Mouse (Mus musculus): ENCODE data around the gene Arl14ep.
"Not testable (repeated sequence)": the region's sequence is repeated elsewhere in the genome, so short reads cannot be mapped to it uniquely, and the experiment has no call there.

Arl14ep gene

DNA sequence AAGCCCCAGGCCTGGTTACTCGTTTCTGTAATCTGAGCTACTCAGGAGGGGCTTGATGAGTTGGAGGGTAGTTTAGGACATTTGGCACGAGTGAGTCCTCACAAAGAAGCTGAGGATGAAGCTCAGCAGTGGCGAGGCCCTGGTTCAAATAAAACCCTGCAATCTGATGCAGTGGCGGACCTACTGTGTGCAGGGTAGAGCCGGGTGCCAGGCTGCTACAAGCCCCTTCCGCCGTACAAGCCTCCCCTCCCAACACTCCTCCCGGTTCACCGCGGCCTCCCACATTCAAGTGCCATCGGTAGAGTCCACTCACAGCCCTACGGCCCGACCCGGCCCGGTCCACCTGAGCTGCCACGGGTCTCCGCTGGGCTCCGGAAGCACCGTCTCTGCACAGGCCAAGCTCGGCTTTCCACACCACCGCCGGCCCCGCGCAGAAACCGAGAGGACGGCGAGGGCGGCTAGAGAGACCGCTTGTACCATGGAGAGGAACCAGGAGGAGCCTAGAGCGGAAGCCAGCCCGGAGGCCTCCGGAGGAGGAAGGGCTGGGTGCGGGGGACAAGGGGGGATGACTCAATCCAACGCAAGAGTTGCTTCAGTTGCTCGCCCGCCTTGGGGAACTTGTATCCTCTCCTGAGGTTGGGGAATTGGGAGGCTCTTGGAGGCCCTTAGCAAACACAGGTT is at the start of gene Arl14ep:
Gene Arl14ep, minus strand, starts transcription at position 466 of the 681 bp plus-strand sequence.
- in situ Hi-C loops (cut with MboI; ENCODE audit: low pct_unique_long_range_greater_than_20kb in 1 of 2, low sequenced_read_pairs in 2 of 2, unreplicated experiment in 1 of 2): loop anchor here (25.0 kb wide), 1 partner anchor 287 kb away; the partner anchor contains the start of gene Mpped2 (in 2 of the 2)

DNA sequence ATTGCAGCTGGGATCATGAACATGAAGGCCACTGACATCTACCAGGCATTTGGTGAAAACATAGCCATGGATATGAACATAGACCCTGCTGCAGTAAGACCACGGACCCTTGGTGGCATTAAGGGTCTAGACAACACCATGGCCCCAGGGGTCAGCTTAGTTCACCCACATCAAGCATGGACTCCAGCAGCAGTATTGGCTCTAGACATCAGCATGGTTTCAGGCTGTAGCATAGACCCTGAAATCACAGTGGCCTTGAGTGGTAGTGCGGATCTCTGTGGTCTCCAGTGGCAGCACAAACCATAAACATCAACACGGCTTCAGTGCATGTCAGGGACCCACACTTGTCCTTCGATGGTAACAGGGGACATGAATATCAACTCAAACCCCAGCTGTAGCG is 48.5 kb upstream of the Arl14ep start:
- in situ Hi-C loops (cut with MboI; ENCODE audit: low pct_unique_long_range_greater_than_20kb in 1 of 2, low sequenced_read_pairs in 2 of 2, unreplicated experiment in 1 of 2): no loop called here

DNA sequence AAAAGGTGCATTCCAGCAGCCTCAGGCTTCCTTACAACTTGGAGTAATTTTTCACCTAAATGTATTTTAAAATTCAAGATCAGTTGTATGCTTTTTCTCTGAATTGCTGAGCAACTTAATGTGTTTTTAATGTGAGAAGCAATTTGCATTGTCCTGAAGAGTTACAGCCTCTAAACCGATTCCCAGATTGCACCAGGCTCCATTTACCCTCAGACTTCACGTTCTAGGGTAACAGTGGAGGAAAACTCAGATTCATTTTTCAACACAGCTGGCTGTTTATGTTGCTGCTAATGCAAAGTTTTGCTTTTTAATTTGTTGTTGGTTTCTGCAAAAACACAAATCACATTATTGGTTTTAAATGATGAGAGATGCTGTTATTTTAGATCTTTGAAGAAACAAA is 45.1 kb upstream of the Arl14ep start:
- in situ Hi-C loops (cut with MboI; ENCODE audit: low pct_unique_long_range_greater_than_20kb in 1 of 2, low sequenced_read_pairs in 2 of 2, unreplicated experiment in 1 of 2): no loop called here

DNA sequence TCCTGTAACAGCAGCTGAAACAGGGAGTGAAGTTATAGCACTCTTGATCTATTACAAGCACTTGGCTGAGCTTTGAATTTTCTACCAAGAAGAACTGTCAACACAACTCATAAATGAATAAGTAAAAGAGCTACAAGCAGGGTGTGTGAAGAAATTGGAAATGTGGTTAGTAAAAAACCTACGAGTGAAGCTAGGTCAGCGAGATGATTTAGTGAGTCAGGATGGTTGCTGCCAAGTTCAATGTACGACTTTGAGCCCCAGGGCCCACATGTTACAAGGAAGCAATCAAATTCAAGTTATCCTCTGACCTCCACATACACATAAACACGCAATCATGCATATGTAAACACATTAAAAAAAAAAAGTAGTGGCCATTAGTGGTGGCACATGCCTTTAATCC is 38.9 kb upstream of the Arl14ep start:
- in situ Hi-C loops (cut with MboI; ENCODE audit: low pct_unique_long_range_greater_than_20kb in 1 of 2, low sequenced_read_pairs in 2 of 2, unreplicated experiment in 1 of 2): no loop called here

DNA sequence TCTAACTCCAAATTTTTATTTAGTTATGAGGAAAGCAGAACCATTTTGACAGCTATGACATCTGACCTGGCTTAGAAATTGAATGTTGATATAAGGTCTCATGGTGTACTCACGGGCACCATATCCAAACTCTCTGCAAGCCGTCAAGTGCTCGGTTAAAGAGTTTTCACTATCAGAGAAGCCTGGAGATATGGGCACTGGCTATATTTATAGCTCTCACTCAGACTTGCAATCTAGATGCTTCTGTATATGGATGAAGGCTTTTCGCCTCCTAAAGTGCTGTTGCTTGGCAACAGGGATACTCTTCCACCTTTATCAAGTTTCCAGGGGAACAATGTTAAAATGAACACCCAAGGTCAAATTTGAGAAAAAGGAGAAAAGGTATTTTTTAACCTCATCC is 38.1 kb upstream of the Arl14ep start:
- in situ Hi-C loops (cut with MboI; ENCODE audit: low pct_unique_long_range_greater_than_20kb in 1 of 2, low sequenced_read_pairs in 2 of 2, unreplicated experiment in 1 of 2): no loop called here

DNA sequence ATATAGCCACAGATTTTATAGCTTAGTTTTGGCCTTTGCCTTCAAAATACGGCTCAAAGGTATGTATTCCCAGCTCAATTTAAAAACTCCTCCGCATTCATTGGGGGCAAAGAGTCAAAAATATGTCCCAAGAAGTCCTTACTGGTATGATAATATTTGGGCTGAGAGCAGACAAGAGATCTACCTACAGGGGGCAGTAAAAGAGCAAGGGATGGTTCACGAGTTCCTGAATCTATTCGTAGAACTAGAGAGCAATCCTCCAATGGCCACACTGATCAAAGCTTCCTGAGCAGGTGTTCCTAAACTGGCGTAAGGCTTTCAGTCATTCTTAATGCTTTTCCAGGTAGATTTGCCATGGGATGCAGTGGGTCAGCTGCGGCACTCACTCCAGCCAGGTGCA is 35.9 kb upstream of the Arl14ep start:
- in situ Hi-C loops (cut with MboI; ENCODE audit: low pct_unique_long_range_greater_than_20kb in 1 of 2, low sequenced_read_pairs in 2 of 2, unreplicated experiment in 1 of 2): no loop called here

DNA sequence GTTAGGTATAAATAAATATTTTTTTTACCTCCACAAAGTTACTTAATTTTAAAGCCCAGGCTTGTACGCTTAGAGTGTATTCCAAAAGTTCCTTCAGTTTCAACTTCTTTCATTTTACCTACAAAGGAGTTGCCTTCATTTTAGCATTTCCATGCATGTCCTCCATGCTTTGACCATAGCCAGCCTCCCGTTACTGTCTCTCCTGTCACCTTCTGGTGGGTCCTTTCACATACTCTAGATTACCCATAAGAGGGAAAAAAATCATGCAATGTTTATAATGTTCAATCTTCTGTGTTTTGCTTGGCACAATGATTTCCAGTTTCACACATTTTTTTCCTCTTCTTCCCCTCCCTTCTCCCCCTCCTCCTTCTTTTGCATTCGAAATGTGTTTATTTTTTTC is 32.2 kb upstream of the Arl14ep start:
- in situ Hi-C loops (cut with MboI; ENCODE audit: low pct_unique_long_range_greater_than_20kb in 1 of 2, low sequenced_read_pairs in 2 of 2, unreplicated experiment in 1 of 2): no loop called here

DNA sequence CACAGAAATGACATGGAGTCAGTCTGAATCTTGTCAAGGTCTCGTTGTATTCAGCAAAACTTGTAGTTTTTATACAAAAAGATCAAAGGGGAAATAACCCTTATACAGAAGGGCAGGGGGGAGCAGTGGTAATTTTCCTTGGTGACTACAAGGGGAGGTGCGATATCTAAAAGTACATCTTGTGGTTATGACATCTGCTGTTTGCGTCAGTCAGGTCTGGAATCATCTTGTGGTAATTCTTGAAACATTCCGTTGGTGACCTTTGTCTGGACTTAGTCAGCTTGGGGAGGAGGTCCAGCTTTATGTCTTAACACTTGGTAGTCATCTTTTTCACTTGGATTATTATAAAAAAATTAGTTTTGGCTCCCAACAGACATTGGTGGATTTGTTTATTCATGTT is 31.7 kb upstream of the Arl14ep start:
- in situ Hi-C loops (cut with MboI; ENCODE audit: low pct_unique_long_range_greater_than_20kb in 1 of 2, low sequenced_read_pairs in 2 of 2, unreplicated experiment in 1 of 2): not testable (repeated sequence)

DNA sequence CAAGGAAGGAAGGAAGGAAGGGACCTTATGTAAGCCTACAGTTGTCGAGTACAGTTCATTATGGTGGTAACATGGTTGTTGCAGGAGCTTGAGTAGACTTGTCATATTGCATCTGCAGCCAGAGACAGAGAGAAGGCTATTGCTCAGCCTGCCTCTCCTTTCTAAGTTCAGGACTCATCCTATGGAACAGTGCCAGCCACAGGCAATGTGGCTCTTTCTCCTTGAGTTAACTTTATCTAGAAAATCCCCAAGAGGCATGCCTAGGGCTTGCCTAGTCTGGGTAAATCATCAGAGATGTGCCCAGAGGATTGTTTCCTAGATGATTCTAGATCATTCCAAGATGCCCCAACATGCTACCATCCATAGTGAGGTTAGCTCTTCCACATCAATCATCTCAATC is 17.0 kb upstream of the Arl14ep start:
- in situ Hi-C loops (cut with MboI; ENCODE audit: low pct_unique_long_range_greater_than_20kb in 1 of 2, low sequenced_read_pairs in 2 of 2, unreplicated experiment in 1 of 2): no loop called here

DNA sequence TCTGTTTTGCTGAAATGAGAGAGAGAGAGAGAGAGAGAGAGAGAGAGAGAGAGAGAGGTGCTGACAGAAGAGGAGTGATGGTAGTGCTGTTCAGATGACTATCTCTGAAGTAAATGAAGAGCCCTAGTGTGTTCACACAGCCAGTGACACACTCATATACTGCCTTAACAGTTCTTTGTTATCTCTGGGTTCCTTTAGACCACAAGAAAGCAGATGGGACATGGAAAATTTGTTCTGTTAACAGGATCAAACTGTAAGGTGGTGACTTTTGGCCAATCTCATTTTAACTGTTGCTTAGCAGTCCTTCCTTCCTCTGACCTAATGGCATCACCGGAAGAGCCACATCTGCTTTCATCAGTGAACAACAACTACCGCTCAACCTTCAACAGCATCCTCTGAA is 10.7 kb upstream of the Arl14ep start:
- in situ Hi-C loops (cut with MboI; ENCODE audit: low pct_unique_long_range_greater_than_20kb in 1 of 2, low sequenced_read_pairs in 2 of 2, unreplicated experiment in 1 of 2): no loop called here

DNA sequence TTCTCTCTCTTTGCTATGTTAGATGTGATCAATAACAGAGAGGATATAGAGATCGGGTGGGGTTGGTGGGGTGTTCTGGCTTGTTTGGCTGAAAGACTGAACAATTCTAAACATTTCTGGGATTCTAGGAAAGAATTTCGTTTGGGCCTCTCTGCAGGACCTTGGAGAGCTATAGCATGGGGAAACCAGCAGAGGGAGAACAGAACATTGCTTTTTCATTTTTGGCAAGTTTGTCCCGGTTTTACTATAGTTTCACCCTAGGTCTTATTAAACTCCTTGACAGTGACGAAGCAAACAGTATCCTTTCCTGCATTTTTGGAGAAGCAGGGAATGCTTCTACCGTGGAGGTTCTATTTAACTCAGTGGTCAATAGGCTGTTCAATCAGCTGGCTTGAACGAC is 8.3 kb upstream of the Arl14ep start:
- in situ Hi-C loops (cut with MboI; ENCODE audit: low pct_unique_long_range_greater_than_20kb in 1 of 2, low sequenced_read_pairs in 2 of 2, unreplicated experiment in 1 of 2): no loop called here

DNA sequence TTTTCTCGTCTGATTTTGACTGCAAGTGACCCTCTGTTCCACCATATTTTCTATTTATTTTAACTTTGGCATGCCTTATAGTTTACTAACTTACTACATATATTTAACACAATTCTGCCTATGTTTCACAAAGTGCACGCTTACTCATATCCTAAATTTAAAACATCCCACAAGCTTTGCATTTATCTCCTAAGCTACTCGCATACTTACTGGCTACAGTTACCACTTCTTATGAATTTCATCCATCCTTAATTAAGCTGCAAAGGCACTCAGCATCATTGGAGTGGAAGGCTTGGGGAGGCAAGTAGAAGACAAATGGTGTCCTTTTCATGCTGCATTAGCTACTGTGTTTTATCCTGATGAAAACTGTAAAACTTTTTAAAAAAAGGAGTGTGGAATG is 2.2 kb upstream of the Arl14ep start:
- in situ Hi-C loops (cut with MboI; ENCODE audit: low pct_unique_long_range_greater_than_20kb in 1 of 2, low sequenced_read_pairs in 2 of 2, unreplicated experiment in 1 of 2): no loop called here

DNA sequence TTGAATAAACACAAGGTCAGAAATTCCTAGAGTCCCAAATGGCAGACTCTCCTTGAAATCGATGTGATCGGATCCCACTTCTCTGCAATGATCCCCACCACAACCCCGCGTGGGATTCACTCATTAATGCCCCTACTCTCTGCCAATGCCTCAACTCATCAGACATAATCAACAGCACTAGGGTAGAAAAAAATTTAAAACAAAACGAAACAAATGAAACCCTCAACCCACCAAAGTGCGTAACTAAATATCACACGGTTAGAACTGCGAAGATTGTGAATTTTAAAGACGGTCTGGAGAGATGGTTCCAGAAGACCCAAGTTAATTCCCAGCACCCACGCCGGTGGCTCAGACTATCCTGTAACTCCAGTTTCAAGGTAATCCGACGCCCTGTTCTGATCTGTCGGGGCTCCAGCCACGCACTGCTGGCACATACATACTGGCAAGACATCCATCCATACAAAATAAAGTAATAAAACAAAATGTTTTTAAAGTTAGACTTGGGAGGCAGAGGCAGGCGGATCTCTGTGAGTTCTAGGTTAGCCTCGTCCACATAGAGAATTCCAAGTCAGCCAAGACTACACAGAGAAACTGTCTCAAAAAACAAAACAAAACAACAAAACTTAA is 779 bp downstream of the Arl14ep start:
- in situ Hi-C loops (cut with MboI; ENCODE audit: low pct_unique_long_range_greater_than_20kb in 1 of 2, low sequenced_read_pairs in 2 of 2, unreplicated experiment in 1 of 2): loop anchor here (25.0 kb wide), 1 partner anchor 286 kb away; the partner anchor contains the start of gene Mpped2 (in 2 of the 2)

DNA sequence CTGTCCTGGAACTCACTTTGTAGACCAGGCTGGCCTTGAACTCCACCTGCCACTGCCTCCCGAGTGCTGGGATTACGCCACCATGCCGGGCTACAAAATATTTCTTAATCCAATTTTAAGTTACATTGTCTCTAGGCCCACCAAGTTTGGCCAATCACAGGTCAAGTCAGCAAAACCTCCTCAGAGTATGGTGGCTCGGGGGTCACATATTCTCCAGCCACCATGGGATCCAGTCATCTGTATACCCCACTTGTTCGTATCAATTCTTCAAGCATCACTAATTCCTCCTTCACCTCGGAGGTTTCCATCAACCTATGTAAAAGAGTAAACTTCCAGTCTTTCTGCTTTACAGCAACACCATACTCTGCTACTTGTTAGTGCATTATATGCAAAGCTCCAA is 1.4 kb downstream of the Arl14ep start:
- in situ Hi-C loops (cut with MboI; ENCODE audit: low pct_unique_long_range_greater_than_20kb in 1 of 2, low sequenced_read_pairs in 2 of 2, unreplicated experiment in 1 of 2): loop anchor here (25.0 kb wide), 1 partner anchor 286 kb away; the partner anchor contains the start of gene Mpped2 (in 2 of the 2)

DNA sequence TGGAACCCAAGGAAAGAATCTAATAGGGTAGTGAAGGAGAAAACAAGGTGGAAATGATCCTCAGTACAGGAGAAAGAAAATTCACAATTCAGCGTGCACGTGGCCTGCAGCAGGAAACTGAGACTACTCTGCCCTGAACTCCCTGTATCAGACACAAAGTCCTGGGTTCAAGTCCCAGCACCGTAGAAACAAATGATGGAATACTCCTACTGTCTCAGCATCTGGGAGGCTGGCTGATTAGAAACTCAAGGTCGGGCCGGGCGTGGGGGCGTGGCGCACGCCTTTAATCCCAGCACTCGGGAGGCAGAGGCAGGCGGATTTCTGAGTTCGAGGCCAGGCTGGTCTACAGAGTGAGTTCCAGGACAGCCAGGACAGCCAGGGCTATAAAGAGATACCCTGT is 3.3 kb downstream of the Arl14ep start:
- in situ Hi-C loops (cut with MboI; ENCODE audit: low pct_unique_long_range_greater_than_20kb in 1 of 2, low sequenced_read_pairs in 2 of 2, unreplicated experiment in 1 of 2): loop anchor here (25.0 kb wide), 1 partner anchor 284 kb away; the partner anchor contains the start of gene Mpped2 (in 2 of the 2)

DNA sequence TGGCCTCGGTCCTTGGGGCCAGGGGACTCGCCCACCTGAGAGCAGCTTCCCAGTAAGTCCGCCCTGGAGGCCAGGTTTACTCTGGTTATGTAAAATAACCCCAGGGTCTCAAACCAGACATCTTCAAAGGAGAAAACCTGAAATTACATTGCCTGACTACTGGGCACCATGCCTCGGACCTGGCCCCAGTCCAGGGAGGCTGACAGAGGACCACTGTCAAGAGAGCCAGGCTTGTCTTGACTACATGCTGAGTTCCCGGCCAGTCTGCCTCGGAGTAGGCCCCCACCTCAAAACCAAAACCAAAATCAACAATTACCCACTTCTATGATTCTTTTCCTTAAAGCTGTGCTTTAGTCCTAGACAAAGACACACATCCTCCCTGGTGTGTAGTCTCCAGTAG is 5.9 kb downstream of the Arl14ep start:
- in situ Hi-C loops (cut with MboI; ENCODE audit: low pct_unique_long_range_greater_than_20kb in 1 of 2, low sequenced_read_pairs in 2 of 2, unreplicated experiment in 1 of 2): loop anchor here (25.0 kb wide), 1 partner anchor 281 kb away; the partner anchor contains the start of gene Mpped2 (in 2 of the 2)

DNA sequence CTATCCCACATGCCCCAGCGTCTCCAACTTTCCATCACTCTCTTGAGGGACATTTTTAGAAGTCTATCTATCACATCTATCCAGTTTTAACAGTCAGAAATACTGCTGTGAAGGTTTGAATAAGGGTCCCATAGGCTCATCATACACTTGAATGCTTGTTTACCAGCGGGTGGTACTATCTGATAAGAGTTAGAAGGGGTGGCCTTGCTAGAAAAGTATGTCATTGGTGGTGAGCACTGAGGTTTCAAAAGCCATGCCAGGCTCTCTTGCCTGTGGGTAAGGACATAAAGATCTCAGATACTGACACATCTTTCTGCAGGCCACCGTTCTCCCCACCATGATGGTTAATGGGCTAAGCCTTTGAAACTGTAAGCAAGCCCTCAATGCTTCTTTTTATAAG is 10.7 kb downstream of the Arl14ep start:
- in situ Hi-C loops (cut with MboI; ENCODE audit: low pct_unique_long_range_greater_than_20kb in 1 of 2, low sequenced_read_pairs in 2 of 2, unreplicated experiment in 1 of 2): loop anchor here (25.0 kb wide), 1 partner anchor 276 kb away; the partner anchor contains the start of gene Mpped2 (in 2 of the 2)

DNA sequence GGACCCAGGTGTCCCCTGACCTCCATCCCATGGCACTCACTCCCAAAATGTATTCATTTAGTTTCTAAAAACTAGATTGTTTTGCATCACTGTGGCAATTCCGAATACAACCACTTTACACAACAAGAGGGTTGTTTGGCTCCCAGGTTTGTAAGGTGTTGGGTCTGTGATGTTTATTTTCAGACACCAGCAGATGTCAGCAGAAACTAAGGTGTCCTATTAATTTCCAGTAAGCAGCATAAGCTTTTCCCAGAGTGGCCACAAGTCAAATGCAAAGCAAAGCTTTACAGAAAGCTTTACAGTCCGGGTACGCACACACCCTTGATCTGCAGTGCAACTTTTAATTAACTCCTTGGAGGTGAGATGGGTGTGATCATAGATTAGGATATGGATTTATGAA is 12.6 kb downstream of the Arl14ep start:
- in situ Hi-C loops (cut with MboI; ENCODE audit: low pct_unique_long_range_greater_than_20kb in 1 of 2, low sequenced_read_pairs in 2 of 2, unreplicated experiment in 1 of 2): loop anchor here (25.0 kb wide), 1 partner anchor 274 kb away; the partner anchor contains the start of gene Mpped2 (in 2 of the 2)

DNA sequence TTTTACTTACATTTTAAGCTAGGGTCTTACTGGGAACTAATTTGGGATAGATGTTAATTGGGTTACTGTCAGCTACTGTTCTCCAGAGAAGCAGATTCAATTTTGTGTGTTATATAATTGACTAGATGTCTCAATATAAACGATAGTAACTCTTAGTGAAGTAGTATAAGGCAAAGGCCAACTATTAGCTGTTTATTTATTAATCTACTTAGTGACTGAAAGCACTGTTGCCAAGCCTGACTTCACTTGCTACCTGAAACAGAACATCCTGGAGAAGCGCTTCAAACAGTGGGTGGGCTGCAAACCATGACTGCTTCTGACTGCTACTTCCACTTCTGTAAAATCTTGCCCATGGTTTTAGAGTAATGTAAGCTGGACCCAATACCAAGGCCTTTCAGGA is 13.2 kb downstream of the Arl14ep start:
- in situ Hi-C loops (cut with MboI; ENCODE audit: low pct_unique_long_range_greater_than_20kb in 1 of 2, low sequenced_read_pairs in 2 of 2, unreplicated experiment in 1 of 2): loop anchor here (25.0 kb wide), 1 partner anchor 274 kb away; the partner anchor contains the start of gene Mpped2 (in 2 of the 2)

DNA sequence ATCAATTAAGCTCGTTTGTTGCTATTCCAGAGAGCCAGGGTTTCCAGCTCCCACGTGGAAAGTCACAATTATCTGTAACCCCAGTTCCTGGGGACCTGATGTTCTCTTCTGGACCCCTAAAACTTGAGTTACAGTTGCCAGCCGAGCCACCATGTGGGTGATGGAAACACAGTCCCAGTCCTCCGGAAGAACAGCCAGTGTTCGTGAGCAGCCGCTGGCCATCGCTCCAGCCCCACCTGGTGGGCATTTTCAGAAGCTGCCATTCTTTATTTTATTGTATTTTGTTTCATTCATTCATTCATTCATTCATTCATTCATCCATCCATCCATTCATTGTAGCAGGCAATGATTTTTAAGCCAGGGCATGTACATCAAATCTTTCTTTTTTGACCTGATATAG is 14.0 kb downstream of the Arl14ep start:
- in situ Hi-C loops (cut with MboI; ENCODE audit: low pct_unique_long_range_greater_than_20kb in 1 of 2, low sequenced_read_pairs in 2 of 2, unreplicated experiment in 1 of 2): loop anchor here (25.0 kb wide), 1 partner anchor 273 kb away; the partner anchor contains the start of gene Mpped2 (in 2 of the 2)
